Mouse (Mus musculus) CH12.LX (cell line): ENCODE measurements around the gene Trpv3.

Experiments used
- CHD2 ChIP-seq: IDR thresholded peaks from 2 replicates; pipeline ENCODE4 v1.6.1; 2011; ENCODE audit warnings: low read length, improper control_type of control experiment
- CTCF ChIP-seq, 2 experiments: IDR thresholded peaks in 1 of 2; conservative IDR thresholded peaks in 1 of 2; 2 replicates each; pipeline ENCODE4 v1.5.1; 2011 to 2012; ENCODE audit warnings: low read depth in 2 of 2, low read length in 2 of 2, improper control_type of control experiment in 1 of 2, inconsistent platforms in 1 of 2, mild to moderate bottlenecking in 1 of 2, moderate library complexity in 1 of 2
- EP300 ChIP-seq: IDR thresholded peaks from 2 replicates; pipeline ENCODE4 v1.6.1; 2011; ENCODE audit warnings: low read length, improper control_type of control experiment
- ETS1 ChIP-seq: conservative IDR thresholded peaks from 2 replicates; pipeline ENCODE4 v1.6.1; 2012; ENCODE audit warnings: low read depth, mild to moderate bottlenecking, inconsistent platforms, low read length, improper control_type of control experiment, moderate library complexity
- MAFK ChIP-seq: IDR thresholded peaks from 2 replicates; pipeline ENCODE4 v1.6.1; 2011; ENCODE audit warnings: low read length, improper control_type of control experiment; ENCODE audit not compliant: insufficient replicate concordance
- PAX5 ChIP-seq: IDR thresholded peaks from 2 replicates; pipeline ENCODE4 v1.6.1; 2012; ENCODE audit warnings: low read length, inconsistent platforms, mixed read lengths
- POLR2A ChIP-seq: IDR thresholded peaks from 2 replicates; pipeline ENCODE4 v1.6.1; 2011; ENCODE audit warnings: low read depth, mild to moderate bottlenecking, improper control_type of control experiment, low read length
- RCOR1 ChIP-seq: conservative IDR thresholded peaks from 2 replicates; pipeline ENCODE4 v1.6.1; 2012; ENCODE audit warnings: low read depth, mild to moderate bottlenecking, inconsistent platforms, low read length, improper control_type of control experiment
- SMC3 ChIP-seq: IDR thresholded peaks from 2 replicates; pipeline ENCODE4 v1.6.1; 2011; ENCODE audit warnings: low read depth, low read length, improper control_type of control experiment
- USF2 ChIP-seq: conservative IDR thresholded peaks from 2 replicates; pipeline ENCODE4 v1.6.1; 2011; ENCODE audit warnings: low read depth, low read length, improper control_type of control experiment
- ZKSCAN1 ChIP-seq: IDR thresholded peaks from 2 replicates; pipeline ENCODE4 v1.6.1; 2012; ENCODE audit warnings: low read depth, inconsistent platforms, low read length, improper control_type of control experiment, borderline replicate concordance

DNA sequence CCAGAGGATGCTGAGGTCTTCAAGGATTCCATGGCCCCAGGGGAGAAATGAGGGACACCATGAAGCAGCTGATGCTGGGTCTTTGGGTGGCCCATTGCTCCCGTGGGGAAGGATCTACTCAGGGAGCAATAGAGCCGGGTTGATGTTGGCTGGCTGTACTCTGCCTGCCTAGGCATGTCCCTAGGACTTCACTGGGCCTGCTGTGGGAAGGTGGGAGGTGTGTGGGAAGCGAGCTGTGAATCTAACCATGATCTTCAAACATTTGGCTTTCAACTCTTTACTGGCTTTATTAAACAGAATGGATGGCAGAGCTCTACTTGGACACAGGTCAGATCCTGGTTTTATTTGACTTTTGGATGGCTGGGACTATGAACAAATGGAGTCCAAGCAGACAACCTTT lies 6.7 kb upstream of the Trpv3 start:
- no peak for TF ChIP-seq CTCF (conservative IDR thresholded peaks at IDR 0.05 in 1 of 2, IDR thresholded peaks at IDR 0.05 in 1 of 2; ENCODE audit: low read depth in 2 of 2, low read length in 2 of 2)
- TF ChIP-seq MAFK, result no peak
- no peak for TF ChIP-seq EP300
- no peak for TF ChIP-seq POLR2A
- no peak for TF ChIP-seq CHD2
- TF ChIP-seq PAX5, result no peak
- no peak for TF ChIP-seq ZKSCAN1
- TF ChIP-seq ETS1, result no peak
- no peak for TF ChIP-seq RCOR1
- no peak for TF ChIP-seq USF2
- TF ChIP-seq SMC3, result no peak
